Mouse (Mus musculus): ENCODE results near the gene Phf2.

DNA sequence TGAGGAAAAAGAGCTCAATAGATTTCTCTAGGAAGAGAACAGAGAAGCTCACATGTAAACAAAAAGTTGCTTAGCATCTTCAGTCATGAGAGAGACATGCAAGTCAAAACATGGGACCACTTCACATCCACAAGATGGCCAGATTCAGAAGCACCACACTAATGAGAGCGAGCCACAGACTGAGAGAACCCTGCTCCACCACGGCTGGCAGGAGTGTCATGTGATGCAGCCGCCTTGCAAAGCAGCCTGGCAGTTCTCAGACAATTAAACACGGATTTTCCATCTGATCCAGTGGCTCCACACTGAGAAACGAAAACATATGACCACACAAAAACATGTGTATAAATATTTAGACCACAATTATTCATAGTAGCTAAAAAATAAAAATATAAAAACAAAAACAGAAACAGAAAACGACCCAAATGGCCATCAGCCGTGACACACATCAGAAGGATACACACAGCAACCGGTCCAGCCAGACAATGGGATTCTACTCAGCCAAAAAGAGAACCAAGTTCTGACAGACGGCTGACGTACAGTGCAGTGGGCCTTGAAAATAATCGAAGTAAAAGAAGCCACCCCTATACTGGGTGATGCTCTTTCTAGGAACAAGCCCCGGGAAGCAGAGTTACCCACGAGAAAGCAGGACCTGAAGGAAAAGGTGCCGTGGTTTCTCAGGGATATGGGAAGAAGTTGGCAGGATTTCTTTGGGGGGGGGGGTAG lies 40.2 kb downstream of the Phf2 start:
- TF ChIP-seq CTCF (IDR thresholded peaks at IDR 0.05; ENCODE audit: low read depth) (no peak), EP300 (optimal IDR thresholded peaks at IDR 0.05) (no peak)

All from stomach, postnatal 0 days (tissue).